Mouse (Mus musculus) hindbrain, embryonic 14.5 days (tissue): ENCODE results near the gene Sytl3. TPM values are rescaled to one million over a fixed set of nuclear protein-coding genes. Genes with fewer than 3 reads are reported as not detected.
A peak's percentile ranks its signal among the peaks of the same experiment; 100 is the strongest.
"Not testable (repeated sequence)": the region's sequence is repeated elsewhere in the genome, so short reads cannot be mapped to it uniquely, and the experiment has no call there.

Experiments
- ATAC-seq: fragments of 200-750 bp; cut with Nextera tagmentation; 2 replicates; pipeline ENCODE4 v1.8.0; 2017; ENCODE audit warnings: moderate number of reproducible peaks, mild to moderate bottlenecking, moderate TSS enrichment, moderate library complexity; ENCODE audit not compliant: low FRiP score
- DNase-seq: peaks from one replicate; pipeline ENCODE4 v3.0.0-alpha.2; 2015; ENCODE audit warnings: low spot score
- H3K27ac ChIP-seq: fragments of 300-500 bp; sonication (generic); 2 replicates; pipeline ENCODE4 v1.5.1; 2014; ENCODE audit warnings: mild to moderate bottlenecking, moderate library complexity
- H3K27me3 ChIP-seq: fragments of 300-500 bp; sonication (generic); 2 replicates; pipeline ENCODE4 v1.6.1; 2014; ENCODE audit warnings: mild to moderate bottlenecking, low read length, mixed read lengths; ENCODE audit not compliant: control insufficient read depth, insufficient read depth
- H3K36me3 ChIP-seq: fragments of 300-500 bp; sonication (generic); replicated peaks from 2 replicates; pipeline ENCODE4 v1.6.1; 2014; ENCODE audit not compliant: control insufficient read depth, insufficient read depth
- H3K4me1 ChIP-seq: fragments of 300-500 bp; sonication (generic); replicated peaks from 2 replicates; pipeline ENCODE4 v1.6.1; 2014; ENCODE audit warnings: antibody characterized with exemption, low read length, mixed read lengths; ENCODE audit not compliant: control insufficient read depth, insufficient read depth
- H3K4me2 ChIP-seq: fragments of 300-500 bp; sonication (generic); replicated peaks from 2 replicates; pipeline ENCODE4 v1.6.1; 2014; ENCODE audit warnings: mild to moderate bottlenecking, moderate library complexity
- H3K4me3 ChIP-seq: fragments of 300-500 bp; sonication (generic); replicated peaks from 2 replicates; pipeline ENCODE4 v1.5.1; 2014; ENCODE audit warnings: mild to moderate bottlenecking, low read length
- H3K9ac ChIP-seq: fragments of 300-500 bp; sonication (generic); 2 replicates; pipeline ENCODE4 v1.6.1; 2014
- H3K9me3 ChIP-seq: fragments of 300-500 bp; sonication (generic); 2 replicates; pipeline ENCODE4 v1.6.1; 2016; ENCODE audit warnings: low read length; ENCODE audit not compliant: control insufficient read depth
- WGBS: fragments of 180-500 bp; shearing (Covaris S2); extraction: QIAGEN DNeasy Blood & Tissue Kit; methylation state at CpG from one replicate; pipeline ENCODE4 v1.1.7; 2014; 5-methylcytosine and 5-hydroxymethylcytosine counted together
- polyA plus RNA-seq: library from polyadenylated mRNA; unstranded; fragments of >200 nt; fragmentation: Nextera tagmentation; extraction: Ambion mirVana; gene quantifications from 2 replicates; pipeline ENCODE4 v1.2.1, GENCODE M21; 2014

Gene Sytl3
- polyA plus RNA-seq, 1 experiment from 2014 or later, result 0.91 TPM

DNA sequence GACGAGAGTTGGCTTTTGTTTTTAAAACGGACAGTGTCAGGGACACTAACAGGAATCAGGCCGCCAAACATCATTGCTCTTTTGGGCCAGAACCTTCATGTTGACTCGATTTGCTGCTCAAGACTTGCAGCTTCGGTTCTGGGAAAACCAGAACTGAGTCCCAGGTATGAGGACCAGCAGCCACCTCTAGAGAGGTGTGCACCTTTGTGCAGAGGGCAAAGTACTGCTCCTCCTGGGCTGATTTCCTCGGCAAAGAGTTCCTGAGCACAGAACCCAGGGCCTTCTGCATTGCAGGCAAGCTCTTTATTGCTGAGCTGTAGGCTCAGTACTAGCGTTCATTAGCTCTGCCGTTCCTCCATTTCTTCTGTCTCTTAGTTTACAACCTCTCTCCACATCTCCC is 55.1 kb downstream of the Sytl3 start:
- not testable (repeated sequence) for H3K4me1 ChIP-seq, ATAC-seq, H3K9ac ChIP-seq

DNA sequence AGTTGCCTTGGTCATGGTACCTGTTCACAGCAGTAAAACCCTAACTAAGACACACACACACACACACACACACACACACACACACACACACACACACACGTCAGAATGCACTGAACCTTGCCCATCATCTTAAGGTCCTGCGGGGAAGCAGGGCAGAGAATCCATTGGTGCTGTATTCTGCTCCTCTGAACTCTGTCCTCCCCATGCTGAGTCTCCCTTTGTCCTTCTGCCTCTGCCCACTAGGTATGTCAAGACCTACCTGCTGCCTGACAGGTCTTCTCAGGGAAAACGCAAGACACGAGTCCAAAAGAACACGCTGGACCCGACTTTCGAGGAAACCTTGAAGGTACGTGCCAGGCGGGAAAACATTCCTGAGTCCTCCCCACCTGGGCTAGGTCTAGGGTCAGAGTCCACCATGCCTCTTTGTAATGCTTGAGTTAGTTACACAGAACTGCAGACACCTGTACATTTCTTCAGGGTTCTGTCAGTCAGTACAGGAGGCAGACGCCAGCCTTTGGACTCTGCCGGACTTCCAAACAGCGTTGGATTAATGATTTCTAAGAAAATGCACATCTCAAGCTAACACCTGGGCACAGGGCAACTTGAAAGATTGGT is 69.2 kb downstream of the Sytl3 start:
- 97% methylated on average over 12 of the region's 12 CpGs for WGBS
- ATAC-seq, result no peak
- H3K4me2 ChIP-seq, result no peak overlapping the region
- H3K4me1 ChIP-seq, result no peaks in the 10 kb centered on the region
- no peak overlapping the region for H3K9ac ChIP-seq
- no peak for DNase-seq
- no peaks in the 10 kb centered on the region for H3K27me3 ChIP-seq
- no peak overlapping the region for H3K4me3 ChIP-seq
- no peak overlapping the region for H3K27ac ChIP-seq
- H3K9me3 ChIP-seq, result no peaks in the 10 kb centered on the region
- no peaks in the 10 kb centered on the region for H3K36me3 ChIP-seq

More for the DNA sequence above, 55.1 kb downstream of the Sytl3 start:
- not testable (repeated sequence) for H3K36me3 ChIP-seq, H3K9me3 ChIP-seq, H3K4me2 ChIP-seq, H3K4me3 ChIP-seq, DNase-seq, H3K27me3 ChIP-seq, H3K27ac ChIP-seq
- WGBS, result 84% methylated on average over 8 of the region's 8 CpGs

DNA sequence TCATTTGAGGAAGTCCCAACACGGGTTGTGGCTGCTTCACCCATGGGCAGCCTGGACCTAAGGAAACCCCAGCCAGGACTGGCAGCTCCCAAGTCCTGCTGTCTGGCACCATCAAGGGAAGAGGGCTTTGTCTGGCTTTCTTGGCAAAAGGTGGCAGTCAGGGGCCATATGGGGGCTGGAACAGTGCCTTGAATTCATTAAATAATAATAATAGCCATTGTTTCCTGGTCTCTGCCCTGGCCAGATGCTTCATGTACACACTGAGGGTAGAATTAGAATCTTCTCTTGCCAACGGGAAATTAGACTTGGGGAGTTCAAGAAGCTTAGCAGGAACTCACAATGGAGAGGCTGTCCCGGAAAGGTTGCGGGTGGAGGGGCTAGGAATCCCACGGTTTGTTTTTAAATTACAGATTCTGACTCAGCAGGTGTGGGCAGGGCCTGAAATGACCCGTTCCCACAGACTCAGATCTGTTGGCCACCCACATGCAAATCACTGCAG is 70.4 kb downstream of the Sytl3 start:
- H3K4me1 ChIP-seq, result no peaks in the 10 kb centered on the region
- ATAC-seq, result peak; percentile 68; the same call in 1 of the 2 replicates
- 12% methylated on average over 6 of the region's 6 CpGs for WGBS
- H3K4me3 ChIP-seq, result no peak overlapping the region
- H3K27me3 ChIP-seq, result no peaks in the 10 kb centered on the region
- peak overlapping the region; percentile 43; the same call in 1 of the 2 replicates for H3K27ac ChIP-seq
- H3K9ac ChIP-seq, result no peak overlapping the region
- H3K36me3 ChIP-seq, result no peaks in the 10 kb centered on the region
- no peaks in the 10 kb centered on the region for H3K9me3 ChIP-seq
- no peak overlapping the region for H3K4me2 ChIP-seq
- peak; percentile 69 for DNase-seq

DNA sequence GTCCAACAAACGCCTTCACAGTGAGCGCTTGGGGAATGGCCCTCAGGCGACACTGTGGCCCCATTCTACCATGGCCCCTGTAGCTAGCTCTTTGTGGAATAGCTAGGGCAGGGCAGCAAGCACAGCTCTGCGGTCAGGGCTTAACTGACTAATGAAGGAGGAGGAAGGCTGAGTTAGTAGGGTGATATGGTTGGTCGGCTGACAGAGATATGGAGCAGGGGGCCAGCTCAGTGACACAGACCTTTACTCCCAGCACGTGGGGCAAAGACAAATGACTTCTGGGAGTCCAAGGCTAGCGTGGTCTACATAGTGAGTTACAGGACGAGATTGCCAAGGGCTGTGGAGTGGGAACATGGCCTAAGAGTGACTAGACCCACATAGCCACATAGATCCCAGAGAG is 72.2 kb downstream of the Sytl3 start:
- no peaks in the 10 kb centered on the region for H3K9me3 ChIP-seq
- H3K9ac ChIP-seq, result no peak overlapping the region
- H3K36me3 ChIP-seq, result no peaks in the 10 kb centered on the region
- 86% methylated on average over 8 of the region's 8 CpGs for WGBS
- no peaks in the 10 kb centered on the region for H3K27me3 ChIP-seq
- ATAC-seq, result no peak
- H3K4me1 ChIP-seq, result no peaks in the 10 kb centered on the region
- H3K4me2 ChIP-seq, result no peak overlapping the region
- no peak for DNase-seq
- H3K27ac ChIP-seq, result no peak overlapping the region
- no peak overlapping the region for H3K4me3 ChIP-seq

DNA sequence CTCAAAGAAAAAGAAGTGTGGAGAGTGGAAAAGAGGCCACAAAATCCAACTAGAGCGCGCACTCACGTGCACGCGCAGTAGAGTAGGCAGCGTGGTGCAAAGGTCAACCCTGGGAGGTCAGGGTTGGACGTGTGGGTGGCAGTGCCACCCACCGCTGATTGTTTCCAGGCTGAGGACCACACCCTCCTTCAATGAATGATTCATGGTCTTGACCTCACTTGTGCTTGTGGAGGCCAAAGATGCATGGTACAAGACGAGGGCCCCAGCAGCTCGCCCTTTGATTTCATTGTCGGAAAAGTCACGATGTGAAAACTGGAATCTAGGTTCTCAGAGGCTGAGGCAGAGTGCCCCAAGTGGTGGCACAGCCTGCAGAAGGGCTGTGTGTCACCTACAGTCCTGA is 72.7 kb downstream of the Sytl3 start:
- DNase-seq, result no peak
- ATAC-seq, result no peak
- H3K4me2 ChIP-seq, result no peak overlapping the region
- H3K4me3 ChIP-seq, result no peak overlapping the region
- H3K9me3 ChIP-seq, result no peaks in the 10 kb centered on the region
- no peaks in the 10 kb centered on the region for H3K36me3 ChIP-seq
- H3K4me1 ChIP-seq, result 0 out of 2 replicates have a peak, but pooled peaks cover 3% of the 10 kb centered on the region
- no peak overlapping the region for H3K9ac ChIP-seq
- H3K27ac ChIP-seq, result no peak overlapping the region
- WGBS, result 76% methylated on average over 12 of the region's 12 CpGs
- no peaks in the 10 kb centered on the region for H3K27me3 ChIP-seq

DNA sequence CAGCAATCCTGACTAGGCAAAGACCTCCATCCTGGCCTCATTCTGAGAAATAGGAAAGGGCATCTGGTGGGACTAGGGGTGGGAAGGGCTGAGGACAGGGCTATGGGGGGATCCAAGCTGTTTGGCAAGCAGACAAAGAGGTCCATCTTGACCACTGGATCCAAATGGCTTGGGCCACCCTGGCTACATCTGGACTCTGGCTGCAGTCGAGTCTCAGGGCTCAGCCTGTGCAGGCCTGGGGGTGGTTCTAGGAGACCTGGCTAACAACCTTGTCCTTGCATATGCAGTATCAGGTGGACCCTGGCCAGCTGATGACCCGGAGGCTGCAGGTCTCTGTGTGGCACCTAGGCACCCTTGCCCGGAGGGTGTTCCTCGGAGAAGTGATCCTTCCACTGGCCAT is 73.8 kb downstream of the Sytl3 start:
- Histone ChIP-seq H3K4me2 (no peak overlapping the region), H3K27me3 (no peaks in the 10 kb centered on the region), H3K27ac (no peak overlapping the region), H3K4me1 (0 out of 2 replicates have a peak, but pooled peaks cover 9% of the 10 kb centered on the region), H3K4me3 (no peak overlapping the region), H3K9me3 (no peaks in the 10 kb centered on the region), H3K36me3 (no peaks in the 10 kb centered on the region), H3K9ac (no peak overlapping the region)
- DNase-seq (no peak), ATAC-seq (no peak)
- WGBS, result 94% methylated on average over 4 of the region's 4 CpGs

DNA sequence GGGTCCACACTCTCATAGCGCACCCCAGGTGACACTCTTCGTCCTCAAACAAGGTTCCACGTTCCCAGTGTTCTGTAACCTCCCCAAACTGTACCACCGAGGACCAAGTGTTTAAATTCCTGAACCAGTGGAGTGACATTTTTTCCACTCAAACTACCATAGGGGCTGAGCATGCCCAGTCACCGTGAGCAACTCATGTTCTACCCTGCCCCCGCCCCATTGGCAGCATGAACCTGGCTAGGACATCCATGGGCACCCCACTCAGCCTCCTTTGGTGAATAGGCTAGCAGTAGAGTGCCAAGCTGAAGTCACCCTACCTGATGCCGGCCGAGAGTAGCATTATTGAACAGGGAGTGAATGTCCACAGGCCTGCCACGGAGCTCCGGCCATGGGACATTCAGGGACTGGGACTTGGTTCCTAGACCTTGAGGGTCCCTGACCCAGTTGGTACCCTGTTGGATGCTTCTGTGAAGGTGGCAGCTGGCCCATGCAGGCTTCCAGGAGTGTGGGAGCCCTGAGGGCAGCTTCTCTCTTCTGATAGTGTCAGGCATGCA is 74.5 kb downstream of the Sytl3 start:
- Histone ChIP-seq H3K36me3 (no peaks in the 10 kb centered on the region), H3K4me2 (no peak overlapping the region), H3K27me3 (no peaks in the 10 kb centered on the region), H3K9ac (no peak overlapping the region), H3K4me3 (no peak overlapping the region), H3K9me3 (no peaks in the 10 kb centered on the region), H3K27ac (no peak overlapping the region), H3K4me1 (0 out of 2 replicates have a peak, but pooled peaks cover 9% of the 10 kb centered on the region)
- 97% methylated on average over 10 of the region's 10 CpGs for WGBS
- DNase-seq (no peak), ATAC-seq (no peak)

DNA sequence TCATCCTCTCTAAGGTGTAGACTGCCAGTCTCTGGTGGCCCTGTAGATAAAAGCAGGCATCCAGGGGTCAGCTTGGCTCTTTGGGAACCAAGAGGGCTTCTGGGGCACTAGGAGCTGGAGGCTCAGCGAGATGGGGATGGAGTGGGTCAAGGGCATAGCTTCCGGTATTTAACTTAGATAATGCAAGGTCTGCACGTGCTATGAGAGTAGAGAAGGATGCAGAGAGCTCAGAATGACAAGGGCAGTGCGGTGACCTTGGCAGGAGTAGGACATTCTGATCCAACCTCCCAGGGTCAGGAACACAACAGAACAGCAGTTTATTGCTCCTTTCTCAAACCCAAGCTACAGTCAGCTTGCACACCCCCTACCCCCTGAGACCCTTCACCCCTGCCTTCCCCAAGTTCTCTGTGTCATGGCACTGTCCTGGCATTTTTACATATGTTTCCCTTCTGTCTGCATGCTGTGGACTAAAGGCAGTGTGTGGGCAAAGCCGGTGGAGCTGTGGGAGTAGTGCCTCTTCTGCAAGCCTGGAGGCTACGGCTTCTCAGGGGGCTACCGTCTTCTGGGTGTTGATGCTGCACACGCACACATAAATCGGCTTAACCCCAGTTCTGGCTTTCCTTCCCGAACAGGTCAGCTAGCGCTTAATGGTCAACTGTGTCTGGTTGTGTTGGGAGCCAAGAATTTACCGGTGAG is 76.0 kb downstream of the Sytl3 start:
- Histone ChIP-seq H3K9me3 (no peaks in the 10 kb centered on the region), H3K4me2 (no peak overlapping the region), H3K27me3 (no peaks in the 10 kb centered on the region), H3K27ac (no peak overlapping the region), H3K9ac (no peak overlapping the region), H3K4me3 (no peak overlapping the region), H3K4me1 (0 out of 2 replicates have a peak, but pooled peaks cover 9% of the 10 kb centered on the region), H3K36me3 (no peaks in the 10 kb centered on the region)
- 93% methylated on average over 12 of the region's 12 CpGs for WGBS
- no peak for ATAC-seq
- DNase-seq, result peak; percentile 20
